Mouse (Mus musculus) testis, postnatal 10 days (tissue): ENCODE measurements around the gene 4921504E06Rik.

Experiments used
- DNase-seq: peaks from one replicate; pipeline ENCODE4 v3.0.0; 2021; ENCODE audit warnings: low spot score

The 4921504E06Rik gene

GRCm38 (mm10) chr2:19505744-19506143 is 48.0 kb downstream of the 4921504E06Rik start:
- DNase-seq = no peak

- no peak for DNase-seq
Observed at GRCm38 (mm10) chr2:19490262-19490661, 63.5 kb downstream of the 4921504E06Rik start.

- DNase-seq = no peak
Observed at GRCm38 (mm10) chr2:19461940-19462339, 91.8 kb downstream of the 4921504E06Rik start.

GRCm38 (mm10) chr2:19458785-19459184 is 94.9 kb downstream of the 4921504E06Rik start:
- DNase-seq = no peak

- no peak for DNase-seq
Observed at GRCm38 (mm10) chr2:19455857-19456482, 97.7 kb downstream of the 4921504E06Rik start.

GRCm38 (mm10) chr2:19455228-19455627 is 98.5 kb downstream of the 4921504E06Rik start:
- DNase-seq = no peak

GRCm38 (mm10) chr2:19452531-19453055 is 101.1 kb downstream of the 4921504E06Rik start:
- DNase-seq = no peak

GRCm38 (mm10) chr2:19449308-19449707 is 104.4 kb downstream of the 4921504E06Rik start:
- no peak for DNase-seq

- DNase-seq = peak; percentile 46
Observed at GRCm38 (mm10) chr2:19448042-19448700, 105.5 kb downstream of the 4921504E06Rik start.

- DNase-seq = no peak
Observed at GRCm38 (mm10) chr2:19446746-19447145, 107.0 kb downstream of the 4921504E06Rik start.

GRCm38 (mm10) chr2:19445871-19446501 is 107.7 kb downstream of the 4921504E06Rik start:
- no peak for DNase-seq

GRCm38 (mm10) chr2:19444931-19445831 is 108.5 kb downstream of the 4921504E06Rik start, which contains the start of gene Ptf1a:
Gene Ptf1a (plus strand): TSS chr2:19445663.
- no peak for DNase-seq

- no peak for DNase-seq
Observed at GRCm38 (mm10) chr2:19444346-19444745, 109.4 kb downstream of the 4921504E06Rik start.

- DNase-seq = no peak
Observed at GRCm38 (mm10) chr2:19431614-19432323, 121.9 kb downstream of the 4921504E06Rik start.

- peak; percentile 47 for DNase-seq
Observed at GRCm38 (mm10) chr2:19431186-19431585, 122.5 kb downstream of the 4921504E06Rik start.

- DNase-seq = no peak
Observed at GRCm38 (mm10) chr2:19430746-19431145, 123.0 kb downstream of the 4921504E06Rik start.

GRCm38 (mm10) chr2:19429691-19430690 is 123.7 kb downstream of the 4921504E06Rik start:
- DNase-seq = no peak

- peak; percentile 78 for DNase-seq
Observed at GRCm38 (mm10) chr2:19429031-19429430, 124.7 kb downstream of the 4921504E06Rik start.

- DNase-seq = no peak
Observed at GRCm38 (mm10) chr2:19423086-19423485, 130.6 kb downstream of the 4921504E06Rik start.

- DNase-seq = no peak
Observed at GRCm38 (mm10) chr2:19422226-19422625, 131.5 kb downstream of the 4921504E06Rik start.
